Mouse (Mus musculus) neutrophil, adult 59 days (primary cell): ENCODE results near the gene Gabrr1. TPM values are rescaled to one million over a fixed set of nuclear protein-coding genes. Genes with fewer than 3 reads are reported as not detected.

ENCODE experiments used
- total RNA-seq, 2 experiments: library from RNA; stranded (reverse); gene quantifications; 1 replicate in 1 of 2; 2 replicates in 1 of 2; pipeline ENCODE4 v1.2.4; 2023

The Gabrr1 gene
- total RNA-seq, result not detected

GRCm38 (mm10) chr4:33132221-33132620 is at the start of gene Gabrr1:
Gene Gabrr1, plus strand, starts transcription at chr4:33132521.

DNA sequence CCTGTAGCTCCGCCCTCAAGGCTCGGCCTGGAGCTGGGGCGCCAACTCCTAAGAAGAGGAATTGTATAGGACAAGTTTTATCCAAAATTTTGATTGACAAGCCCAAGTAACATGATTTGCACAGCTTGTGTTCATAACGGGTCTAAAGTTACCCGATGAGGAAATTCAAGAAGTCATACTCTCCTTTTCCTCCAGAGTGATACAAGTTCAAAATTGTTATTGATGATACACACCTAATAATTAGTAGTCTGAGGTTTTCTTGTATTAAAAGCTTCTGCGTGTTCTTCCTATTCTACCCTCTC is 57.4 kb downstream of the Gabrr1 start, which contains the start of gene Pm20d2:
Gene Pm20d2, minus strand, starts transcription at position 3 of the 302 bp plus-strand sequence.

GRCm38 (mm10) chr4:33208881-33209841 is 76.8 kb downstream of the Gabrr1 start, which contains the start of gene Srsf12:
Gene Srsf12, plus strand, starts transcription at chr4:33208991.

Other genes with a start within 250 kb of the Gabrr1 start
- gene Ankrd6, start 181.7 kb upstream of the Gabrr1 start, total RNA-seq, result under 1 TPM; 0.24 to 0.29 TPM
- under 1 TPM; 0.51 to 0.73 TPM for gene Rragd, start 149.5 kb upstream of the Gabrr1 start, total RNA-seq
- 10 to 100 TPM; 64.2 to 67.1 TPM for gene Ube2j1, start 101.1 kb upstream of the Gabrr1 start, total RNA-seq
- under 1 TPM in 1 of 2 experiments, not detected in 1; 0.38 TPM for gene Gabrr2, start 69.5 kb upstream of the Gabrr1 start, total RNA-seq
- under 1 TPM in 1 of 2 experiments, not detected in 1; 0.33 TPM for gene Pm20d2, start 57.2 kb downstream of the Gabrr1 start, total RNA-seq
- not detected for gene Srsf12, start 76.5 kb downstream of the Gabrr1 start, total RNA-seq
- 100 to 1,000 TPM; 346 to 355 TPM for gene Pnrc1, start 157.6 kb downstream of the Gabrr1 start, total RNA-seq
- 10 to 100 TPM; 20.4 to 23.3 TPM for gene Rngtt, start 177.8 kb downstream of the Gabrr1 start, total RNA-seq